Mouse (Mus musculus) liver, adult (tissue): ENCODE data around the gene Grem1.

Experiments used
- GATA4 ChIP-seq: IDR thresholded peaks from 2 replicates; pipeline ENCODE4 v1.6.1; 2014; ENCODE audit warnings: mild to moderate bottlenecking, low read length; ENCODE audit not compliant: insufficient replicate concordance

Grem1 gene

GRCm38 (mm10) chr2:113776297-113776696 is 17.9 kb upstream of the Grem1 start:
- TF ChIP-seq GATA4 = no peak

- TF ChIP-seq GATA4 = no peak
Observed at GRCm38 (mm10) chr2:113774150-113774805, 15.8 kb upstream of the Grem1 start.

- TF ChIP-seq GATA4 = no peak
Observed at GRCm38 (mm10) chr2:113768541-113769303, 10.3 kb upstream of the Grem1 start.

- no peak for TF ChIP-seq GATA4
Observed at GRCm38 (mm10) chr2:113765885-113766284, 7.4 kb upstream of the Grem1 start.

- TF ChIP-seq GATA4 = no peak
Observed at GRCm38 (mm10) chr2:113764968-113765367, 6.5 kb upstream of the Grem1 start.

GRCm38 (mm10) chr2:113757525-113758310 is 728 bp downstream of the Grem1 start:
- no peak for TF ChIP-seq GATA4

- TF ChIP-seq GATA4 = no peak
Observed at GRCm38 (mm10) chr2:113756924-113757524, 1.4 kb downstream of the Grem1 start.

GRCm38 (mm10) chr2:113749721-113750120 is 8.7 kb downstream of the Grem1 start:
- no peak for TF ChIP-seq GATA4

GRCm38 (mm10) chr2:113749309-113749708 is 9.1 kb downstream of the Grem1 start:
- TF ChIP-seq GATA4 = no peak

- no peak for TF ChIP-seq GATA4
Observed at GRCm38 (mm10) chr2:113728581-113728980, 29.9 kb downstream of the Grem1 start.

GRCm38 (mm10) chr2:113714801-113715200 is 43.6 kb downstream of the Grem1 start:
- TF ChIP-seq GATA4 = no peak

- no peak for TF ChIP-seq GATA4
Observed at GRCm38 (mm10) chr2:113713406-113713805, 45.0 kb downstream of the Grem1 start.

- no peak for TF ChIP-seq GATA4
Observed at GRCm38 (mm10) chr2:113707507-113707906, 50.9 kb downstream of the Grem1 start.

- TF ChIP-seq GATA4 = no peak
Observed at GRCm38 (mm10) chr2:113701507-113701906, 56.9 kb downstream of the Grem1 start.

GRCm38 (mm10) chr2:113696647-113697046 is 61.8 kb downstream of the Grem1 start:
- no peak for TF ChIP-seq GATA4
